Mouse (Mus musculus) olfactory bulb, adult 2 months (tissue): Measurements from ENCODE around the gene Cd72.

ENCODE experiments used
- CTCF ChIP-seq: fragments of 200-500 bp; IDR thresholded peaks from 2 replicates; pipeline ENCODE4 v1.5.1; 2012; ENCODE audit warnings: low read depth, mild to moderate bottlenecking, low read length, moderate library complexity; ENCODE audit not compliant: insufficient read depth
- POLR2A ChIP-seq: fragments of 200-500 bp; IDR thresholded peaks from 2 replicates; pipeline ENCODE4 v1.6.1; 2012; ENCODE audit warnings: mild to moderate bottlenecking, low read depth, low read length, moderate library complexity; ENCODE audit not compliant: insufficient read depth

- TF ChIP-seq CTCF = no peak
- TF ChIP-seq POLR2A = no peak
Observed at GRCm38 (mm10) chr4:43425197-43425596, 29.2 kb downstream of the Cd72 start.
